Mouse (Mus musculus): Measurements from ENCODE around the gene Gm20772.
"Not testable (repeated sequence)": the region's sequence is repeated elsewhere in the genome, so short reads cannot be mapped to it uniquely, and the experiment has no call there.

Gm20772 gene

GRCm38 (mm10) chrY:17874441-17874840 is at the start of gene Gm20772, which contains the start of gene Gm20831:
Gene Gm20772, plus strand, starts transcription at chrY:17874741.
Gene Gm20831, plus strand, starts transcription at chrY:17874741.
- not testable (repeated sequence) for DNase-seq (ENCODE audit: low read depth in 1 of 2, low spot score in 2 of 2)

- not testable (repeated sequence) for DNase-seq (ENCODE audit: low read depth in 1 of 2, low spot score in 2 of 2)
Observed at GRCm38 (mm10) chrY:17846166-17846565, 28.4 kb upstream of the Gm20772 start, which contains the start of gene Gm21904. Gene Gm21904, minus strand, starts transcription at chrY:17846266.

Data from monocyte, adult 2 months (primary cell).